Mouse (Mus musculus) gastrocnemius, adult 18-20 months (tissue): ENCODE measurements around the gene Gm20449. TPM values are rescaled to one million over a fixed set of nuclear protein-coding genes. Genes with fewer than 3 reads are reported as not detected.
A peak's percentile ranks its signal among the peaks of the same experiment; 100 is the strongest.
"Not testable (repeated sequence)": the region's sequence is repeated elsewhere in the genome, so short reads cannot be mapped to it uniquely, and the experiment has no call there.

Experiments
- DNase-seq: peaks from one replicate; pipeline ENCODE4 v3.0.0; 2021; ENCODE audit warnings: low spot score
- long read RNA-seq, 2 experiments: library from polyadenylated mRNA; stranded (forward); transcript quantifications; one replicate each; pipeline ENCODE4 v2.0.0; 2021
- total RNA-seq, 2 experiments: library from RNA; stranded (reverse); gene quantifications; 2 replicates each; pipeline ENCODE4 v1.2.3; 2021

Gm20449 gene
- total RNA-seq, result under 1 TPM in 1 of 2 experiments, not detected in 1; 0.14 TPM
- long read RNA-seq, experiment 1, result 0 reads
- long read RNA-seq, experiment 2, result 0 reads

DNA sequence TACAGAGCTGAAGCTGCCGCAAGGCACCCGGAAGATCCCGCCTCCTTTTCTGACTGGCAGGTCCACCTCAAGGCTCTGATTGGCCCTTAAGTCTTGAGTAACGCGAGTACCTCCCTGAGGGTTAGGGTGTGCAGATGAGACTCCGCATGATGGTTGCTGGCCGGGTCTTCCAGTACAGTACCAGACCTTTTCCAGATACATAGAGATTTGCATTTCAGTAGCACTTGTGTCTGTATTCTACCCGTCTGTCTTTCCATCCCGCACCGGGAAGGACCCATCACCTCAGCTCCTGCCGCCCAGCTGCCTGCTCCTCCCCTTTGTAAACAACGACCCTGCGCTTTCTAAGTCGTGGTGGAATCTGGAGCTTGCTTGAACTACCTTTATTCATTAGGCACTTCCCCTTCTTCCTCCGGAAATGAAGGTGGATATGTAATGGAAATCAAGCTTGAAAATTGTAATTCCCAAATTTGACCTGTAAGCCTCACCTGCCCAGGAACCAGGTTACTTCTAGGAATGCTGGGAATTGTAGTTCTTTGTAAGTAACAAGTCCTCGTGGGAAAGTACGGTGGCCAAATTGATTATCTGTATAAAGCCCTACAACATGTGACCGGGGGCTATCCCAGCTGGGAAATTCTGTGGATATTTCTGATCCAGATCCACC lies at the start of gene Gm20449, which contains the start of gene AW146154:
Gene Gm20449 (minus strand): TSS at position 29 of the 661 bp plus-strand sequence.
Gene AW146154 (minus strand): TSS at position 502 of the 661 bp plus-strand sequence.
- peak; percentile 99 for DNase-seq

DNA sequence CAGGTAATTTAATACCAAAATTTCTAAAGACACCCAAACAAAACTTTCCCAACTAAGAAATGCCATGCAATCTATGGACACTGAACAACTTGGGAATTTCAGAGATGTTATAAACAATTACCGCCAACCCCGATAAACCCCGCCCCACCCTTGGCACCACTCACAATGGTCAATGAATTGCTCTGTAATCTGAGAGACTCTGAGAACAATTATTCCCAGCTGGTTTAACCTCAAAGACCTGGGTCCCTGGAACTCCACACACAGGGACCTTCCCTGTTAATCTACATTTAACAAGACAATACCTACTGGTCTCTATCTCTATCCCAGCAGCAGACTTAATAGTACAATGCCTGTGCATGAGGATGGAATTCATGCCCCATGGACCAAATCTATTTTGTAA lies 13.5 kb upstream of the Gm20449 start:
- DNase-seq, result no peak

DNA sequence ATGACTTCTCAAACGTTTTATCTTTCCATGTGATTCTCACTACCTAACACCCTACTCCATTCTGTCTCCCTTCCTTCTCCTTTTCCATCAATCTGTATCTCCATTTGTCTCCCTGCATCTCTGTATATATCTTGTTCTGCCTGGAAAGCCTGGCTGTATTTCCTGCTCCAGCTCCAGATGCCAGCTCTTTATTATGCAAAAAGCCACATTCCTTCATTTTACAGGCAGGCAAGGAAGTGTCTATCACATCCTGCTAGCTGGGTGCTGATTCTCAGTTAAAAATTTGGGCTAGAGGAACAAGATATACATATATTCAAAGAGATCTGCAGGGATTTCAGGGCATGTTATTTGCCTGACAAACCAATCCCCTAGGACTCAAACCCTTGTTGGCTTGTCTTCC lies 13.0 kb upstream of the Gm20449 start:
- no peak for DNase-seq

DNA sequence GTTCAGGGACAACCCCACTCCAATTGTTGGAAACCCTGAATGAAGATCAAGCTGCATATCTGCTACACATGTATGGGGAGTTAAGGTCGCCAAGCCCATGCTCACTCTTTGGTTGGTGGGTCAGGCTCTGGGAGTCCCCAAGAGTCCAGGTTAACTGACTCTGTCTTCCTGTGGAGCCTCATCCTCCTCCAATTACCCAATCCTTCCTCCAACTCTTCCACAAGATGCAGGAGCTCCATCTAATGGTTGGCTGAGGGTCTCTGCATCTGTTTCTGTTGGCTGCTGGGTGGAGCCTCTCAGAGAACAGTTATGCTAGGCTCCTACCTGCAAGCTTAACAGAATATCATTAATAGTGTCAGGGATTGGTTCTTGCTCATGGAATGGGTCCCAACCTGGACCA lies 3.2 kb upstream of the Gm20449 start:
- no peak for DNase-seq

DNA sequence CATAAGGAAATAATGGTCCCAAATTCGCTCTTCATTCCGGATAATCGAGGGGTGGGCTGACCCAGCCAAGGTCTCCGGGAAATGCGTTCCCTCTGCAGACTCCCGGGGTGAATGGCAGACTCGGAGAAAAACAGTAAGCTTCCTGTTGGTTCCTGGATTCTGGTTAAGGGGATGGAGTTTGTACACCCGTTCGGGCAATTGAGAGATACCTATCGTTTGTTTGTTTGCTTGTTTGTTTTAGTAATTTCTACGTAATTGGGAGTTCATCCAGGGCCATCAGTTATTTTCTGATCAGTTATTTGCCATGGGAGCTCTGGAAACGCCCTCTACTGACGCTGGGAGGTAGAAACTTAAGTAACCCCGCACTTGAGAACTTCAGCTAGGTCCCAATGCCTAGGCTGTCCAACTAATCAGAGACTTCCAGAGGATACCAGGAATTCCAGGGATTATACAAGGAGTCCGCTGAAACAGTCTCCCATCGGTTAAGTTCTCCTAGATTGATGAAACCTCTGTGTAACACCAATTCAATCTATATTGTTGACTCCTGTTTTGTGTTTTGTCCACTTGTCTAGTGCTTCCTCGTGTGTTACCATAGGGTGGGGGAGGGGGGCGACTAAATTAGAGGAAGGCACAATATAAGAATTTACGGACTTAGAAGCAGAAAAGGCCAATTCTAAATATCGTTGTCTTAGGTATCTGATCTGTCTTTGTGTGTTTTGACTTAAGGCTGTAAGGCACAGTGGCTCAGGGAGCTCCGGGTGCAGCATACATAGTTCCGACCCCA lies 1.1 kb upstream of the Gm20449 start:
- DNase-seq, result peak; percentile 76

DNA sequence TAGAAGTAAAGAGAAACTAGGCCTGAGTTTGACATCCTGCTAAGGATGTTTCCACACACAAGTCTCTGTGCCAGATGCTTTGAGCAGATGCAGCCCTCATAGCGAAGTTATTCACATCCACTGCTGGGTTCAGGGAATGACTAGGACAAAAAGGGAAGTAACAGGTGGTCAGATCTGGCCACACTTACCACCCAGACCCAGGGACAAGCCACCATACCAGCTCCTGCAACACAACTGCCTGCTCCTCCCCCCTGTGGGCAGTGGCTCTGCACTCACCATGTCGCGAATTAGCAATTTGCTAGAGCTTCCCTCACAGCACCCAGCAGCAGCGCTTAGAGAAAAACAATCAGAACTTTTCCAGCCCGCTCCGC lies 214 bp downstream of the Gm20449 start:
- not testable (repeated sequence) for DNase-seq

DNA sequence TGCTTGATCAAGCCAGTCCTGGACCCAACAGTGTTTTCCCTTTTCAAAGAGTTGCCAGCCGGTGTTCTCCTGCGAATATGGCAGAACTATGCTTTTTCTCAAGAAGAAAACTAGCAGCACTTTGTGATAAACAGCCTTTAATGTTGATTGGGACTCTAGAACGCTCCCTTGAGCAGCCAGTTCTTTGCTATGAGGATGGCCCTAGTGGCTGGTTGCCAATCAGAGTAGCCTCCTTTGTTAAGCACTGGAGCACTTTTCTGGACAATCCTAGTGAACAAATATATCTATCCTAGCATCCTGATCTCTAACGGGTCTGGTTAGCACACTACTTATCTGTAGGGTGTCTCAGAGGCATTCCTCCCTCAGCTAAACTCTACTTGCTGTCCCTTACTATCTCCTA lies 753 bp downstream of the Gm20449 start:
- DNase-seq, result not testable (repeated sequence)

DNA sequence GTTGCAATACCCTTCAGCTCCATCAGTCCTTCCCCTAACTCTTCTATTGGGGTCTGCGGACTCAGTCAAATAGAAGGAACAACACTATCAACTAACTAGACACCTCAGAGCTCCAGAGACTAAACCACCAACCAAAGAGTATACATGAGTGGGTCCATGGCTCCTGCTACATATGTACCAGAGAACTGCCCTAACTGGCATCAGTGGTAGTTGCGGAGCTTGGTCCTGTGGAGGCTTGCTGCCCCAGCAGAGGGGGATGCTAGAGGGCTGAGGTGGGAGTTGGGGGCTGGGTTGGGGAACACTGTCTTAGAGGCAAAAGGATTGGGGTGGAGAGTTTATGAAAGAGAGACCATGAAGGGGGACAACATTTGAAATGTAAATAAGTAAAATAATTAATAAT lies 1.3 kb downstream of the Gm20449 start:
- DNase-seq, result no peak

DNA sequence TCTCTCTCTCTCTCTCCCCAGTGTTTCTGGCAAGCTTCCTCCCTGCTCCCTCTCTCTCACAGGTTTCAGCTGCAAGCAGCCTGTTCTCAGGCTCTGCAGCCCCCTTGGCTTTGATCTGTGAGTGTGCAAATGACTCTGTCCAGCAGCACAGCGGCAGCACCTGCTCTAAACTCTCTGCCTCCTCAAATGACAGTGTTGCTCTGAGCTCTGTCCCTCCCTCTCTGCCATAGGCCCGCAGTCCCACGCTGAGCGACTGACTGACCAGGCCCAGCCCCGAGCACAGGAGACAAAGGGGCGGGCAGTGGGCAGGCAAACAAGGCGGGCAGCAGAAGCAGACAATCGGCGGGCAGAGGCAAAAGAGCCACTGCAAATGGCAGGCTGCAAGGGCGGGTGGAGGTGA lies 47.4 kb downstream of the Gm20449 start:
- no peak for DNase-seq

DNA sequence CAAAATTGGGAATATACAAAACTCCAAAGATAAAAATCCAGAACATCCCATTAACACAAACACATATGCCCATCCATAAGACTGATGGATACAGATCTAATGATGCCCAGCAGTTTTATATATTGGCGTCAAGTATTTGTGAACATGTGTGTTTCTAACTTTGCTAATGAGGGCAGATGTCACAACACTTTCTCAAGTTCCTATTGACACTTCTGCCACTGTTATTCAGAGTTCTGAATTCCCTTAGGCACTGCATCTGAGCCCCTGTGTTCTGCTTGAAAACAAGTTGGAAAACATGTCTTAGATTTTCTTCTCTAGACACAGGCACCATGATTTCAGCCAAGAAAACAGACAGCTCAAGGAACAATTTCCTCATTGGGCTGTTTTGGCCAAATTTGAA lies 50.6 kb downstream of the Gm20449 start, which contains the start of gene Vmn2r57:
Gene Vmn2r57 (minus strand): TSS at position 101 of the 400 bp plus-strand sequence.
- not testable (repeated sequence) for DNase-seq

DNA sequence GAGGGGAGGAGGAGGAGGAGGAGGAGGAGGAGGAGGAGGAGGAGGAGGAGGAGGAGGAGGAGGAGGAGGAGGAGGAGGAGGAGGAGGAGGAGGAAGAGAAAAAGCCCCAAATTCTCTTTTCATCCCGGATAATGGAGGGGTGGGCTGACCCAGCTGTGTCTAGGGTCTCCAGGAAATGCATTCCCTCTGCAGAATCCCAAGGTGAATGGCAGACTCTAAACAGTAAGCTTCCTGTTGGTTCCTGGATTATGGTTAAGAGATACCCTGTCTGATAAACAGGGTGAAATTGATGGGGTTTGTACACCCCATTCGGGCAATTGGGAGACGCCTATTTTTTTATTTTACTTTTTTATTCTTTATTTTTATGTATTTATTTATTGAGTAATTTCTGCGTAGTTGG lies 105.1 kb downstream of the Gm20449 start:
- DNase-seq, result no peak

DNA sequence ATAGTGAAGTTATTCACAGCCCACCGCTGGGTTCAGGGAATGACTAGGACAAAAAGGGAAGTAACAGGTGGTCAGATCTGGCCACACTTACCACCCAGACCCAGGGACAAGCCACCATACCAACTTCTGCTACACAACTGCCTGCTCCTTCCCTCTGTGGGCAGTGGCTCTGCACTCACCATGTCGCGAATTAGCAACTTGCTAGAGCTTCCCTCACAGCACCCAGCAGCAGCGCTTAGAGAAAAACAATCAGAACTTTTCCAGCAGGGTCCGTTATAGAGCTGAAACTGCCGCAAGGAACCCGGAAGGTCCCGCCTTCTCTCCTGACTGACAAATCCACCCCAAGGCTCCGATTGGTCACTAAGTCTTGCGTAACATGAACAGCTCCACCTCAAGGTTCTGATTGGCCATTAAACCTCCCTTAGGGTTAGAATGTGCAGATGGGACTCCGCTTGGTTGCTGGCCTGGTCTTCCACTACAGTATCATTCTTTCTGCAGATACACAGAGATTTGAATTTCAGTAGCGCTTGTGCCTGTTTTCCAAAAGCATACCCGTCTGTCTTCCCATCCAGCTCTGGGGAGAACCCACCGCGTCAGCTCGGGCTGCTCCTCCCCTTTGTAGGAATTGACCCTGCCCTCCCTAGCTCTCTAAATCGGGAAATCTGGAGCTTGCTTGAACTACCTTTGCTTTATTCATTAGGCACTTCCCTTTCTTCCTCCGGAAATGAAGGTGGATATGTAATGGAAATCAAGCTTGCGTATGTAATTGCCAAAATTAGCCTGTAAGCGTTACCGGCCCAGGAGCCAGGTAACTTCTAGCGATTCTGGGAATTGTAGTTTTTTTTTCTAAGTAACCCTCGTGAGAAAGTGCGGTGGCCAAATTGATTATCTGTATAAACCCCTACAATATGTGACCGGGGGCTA lies 105.9 kb downstream of the Gm20449 start, which contains the start of gene AI987944:
Gene AI987944 (minus strand): TSS at position 332 of the 924 bp plus-strand sequence.
- peak; percentile 86 for DNase-seq

Other genes with a start within 250 kb of the Gm20449 start
- 10 to 100 TPM; 12.0 to 12.3 TPM for gene AI987944, start 106.0 kb downstream of the Gm20449 start, total RNA-seq
- gene Vmn2r57, start 50.7 kb downstream of the Gm20449 start, total RNA-seq, result under 1 TPM; 0.26 to 0.32 TPM
- gene AW146154, start 473 bp upstream of the Gm20449 start, total RNA-seq, result 1 to 10 TPM; 3.2 to 3.9 TPM
- gene Gm6871, start 74.2 kb upstream of the Gm20449 start, total RNA-seq, result not detected
- gene 2610021A01Rik, start 99.8 kb upstream of the Gm20449 start, total RNA-seq, result 10 to 100 TPM; 10.1 to 13.9 TPM
- 10 to 100 TPM in 1 of 2 experiments, 1 to 10 TPM in 1; 9.1 to 10.8 TPM for gene Zfp788, start 133.8 kb upstream of the Gm20449 start, total RNA-seq